Mouse (Mus musculus): ENCODE measurements at regions not wholly inside any gene's neighbourhood (a gene's known extent, or its start where the extent isn't known, plus 50 kb on each side); places are given as distances from the start of the nearest gene placed in this dataset.

DNA sequence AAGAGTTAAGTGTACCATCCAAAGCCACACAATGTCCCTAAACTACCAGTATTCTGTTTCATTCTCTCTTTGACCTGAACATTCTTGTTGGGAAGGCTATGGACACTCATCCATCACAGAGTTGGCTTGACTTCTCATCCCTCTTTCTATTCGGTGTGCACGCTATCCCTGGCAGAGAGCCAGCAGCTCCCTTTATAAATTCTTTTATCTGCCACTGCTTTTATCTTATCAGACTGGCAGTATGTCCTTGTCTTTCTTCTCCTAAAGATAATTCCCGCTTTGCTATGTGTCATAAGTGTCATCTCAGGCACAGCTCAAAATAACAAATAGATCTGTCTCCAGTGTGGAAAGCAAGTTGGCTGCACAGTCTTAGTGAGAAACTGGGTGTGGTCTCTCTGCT lies 106.6 kb upstream of the Lipc start:
- DNase-seq: peak; percentile 70

GRCm38 (mm10) chr9:71056836-71057235 lies 104.8 kb upstream of the Lipc start:
- DNase-seq: no peak

- no peak for DNase-seq
Observed at GRCm38 (mm10) chr9:71043899-71044298, 91.9 kb upstream of the Lipc start.

GRCm38 (mm10) chr9:71035286-71035685 lies 83.3 kb upstream of the Lipc start:
- DNase-seq: no peak

- no peak for DNase-seq
Observed at GRCm38 (mm10) chr9:71032156-71032555, 80.1 kb upstream of the Lipc start.

GRCm38 (mm10) chr9:71030203-71030921 lies 78.3 kb upstream of the Lipc start:
- no peak for DNase-seq

DNA sequence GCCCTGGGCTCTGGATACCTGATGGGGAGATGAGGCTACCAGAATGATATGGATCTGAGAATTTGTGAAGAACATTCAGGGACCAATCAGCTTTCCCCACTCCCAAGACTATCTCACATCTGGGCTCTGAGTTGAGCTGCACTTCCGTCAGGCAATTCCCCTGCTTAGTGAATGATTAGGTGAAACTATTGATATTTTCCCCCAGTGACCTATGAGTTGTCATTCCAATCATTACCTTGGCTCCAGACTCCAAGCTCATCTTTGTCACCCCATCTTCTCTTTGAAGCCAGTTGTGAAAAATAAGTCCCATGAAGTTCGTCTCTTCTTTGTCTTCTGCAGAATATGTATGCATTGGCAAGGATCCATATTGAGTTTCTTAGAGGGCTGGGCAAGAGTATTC lies 76.1 kb upstream of the Lipc start:
- DNase-seq: no peak

- DNase-seq: no peak
Observed at GRCm38 (mm10) chr9:71027626-71028025, 75.6 kb upstream of the Lipc start.

DNA sequence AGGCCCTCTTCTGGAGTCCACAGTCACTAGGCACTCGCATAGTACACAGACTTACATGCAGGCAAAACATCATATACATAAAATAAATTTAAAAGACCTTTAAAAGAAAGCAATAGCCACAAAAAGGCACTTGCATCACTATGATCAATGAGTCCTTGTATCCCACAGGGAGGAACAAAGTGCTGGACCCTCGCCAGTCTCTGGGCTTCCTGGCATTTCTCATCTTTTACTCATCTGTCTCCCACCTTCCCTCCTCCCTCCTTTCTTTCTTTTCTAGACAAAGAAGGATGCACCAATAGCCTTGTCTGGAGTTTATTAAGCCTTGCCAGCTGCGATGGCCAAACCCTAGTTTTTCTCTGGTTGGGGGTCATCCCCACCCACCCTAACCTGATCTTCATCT lies 73.2 kb upstream of the Lipc start:
- no peak for DNase-seq

- DNase-seq: no peak
Observed at GRCm38 (mm10) chr9:71018206-71018605, 66.2 kb upstream of the Lipc start.

GRCm38 (mm10) chr9:71017396-71018179 lies 65.6 kb upstream of the Lipc start:
- DNase-seq: no peak

DNA sequence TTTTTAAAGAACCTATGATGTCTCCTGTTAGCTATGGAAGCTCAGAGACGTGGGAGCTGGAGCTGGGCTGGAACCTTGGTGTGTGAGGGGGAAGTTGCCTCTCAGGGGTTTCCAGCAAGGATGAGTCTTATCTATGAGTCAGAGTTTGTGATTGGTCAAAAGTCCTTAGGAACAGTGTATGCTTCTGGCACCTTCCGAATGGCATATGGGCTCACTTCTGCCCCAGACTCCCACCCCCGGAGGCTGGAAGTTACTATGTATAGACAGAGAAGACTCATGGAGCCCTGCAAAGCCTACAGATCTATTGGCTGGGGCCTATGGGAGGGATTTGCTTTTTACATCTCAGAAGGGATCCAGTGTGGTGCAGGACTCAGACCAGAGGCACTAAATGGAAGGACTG lies 63.9 kb upstream of the Lipc start:
- no peak for DNase-seq

- DNase-seq: no peak
Observed at GRCm38 (mm10) chr9:71015400-71015799, 63.4 kb upstream of the Lipc start.

DNA sequence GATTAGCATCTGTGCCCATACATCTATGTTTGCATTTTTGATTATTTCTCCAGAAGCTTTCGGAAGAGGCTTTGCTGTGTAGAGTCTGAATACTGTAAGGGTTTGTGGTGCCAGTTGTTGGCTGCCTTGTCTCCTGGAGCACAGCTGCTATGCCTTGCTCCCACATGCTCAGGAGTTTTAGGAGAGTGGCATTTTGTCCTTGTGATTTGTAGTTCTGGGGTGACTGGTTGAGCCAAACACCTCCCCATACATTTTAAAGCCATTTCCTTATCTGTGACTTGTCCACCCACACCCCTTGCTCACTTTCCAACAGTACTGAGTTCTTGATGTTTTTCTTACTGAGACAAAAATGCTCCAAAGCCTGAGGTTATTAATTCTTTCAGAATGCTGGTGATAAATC lies 60.4 kb upstream of the Lipc start:
- no peak for DNase-seq

GRCm38 (mm10) chr9:71004631-71005030 lies 52.6 kb upstream of the Lipc start:
- no peak for DNase-seq
